Mouse (Mus musculus): ENCODE data around the gene Zscan2. TPM values are rescaled to one million over a fixed set of nuclear protein-coding genes. Genes with fewer than 3 reads are reported as not detected.
A peak's percentile ranks its signal among the peaks of the same experiment; 100 is the strongest.

The Zscan2 gene
- total RNA-seq, 2 experiments from 2014 or later: 15.9 to 16.5 TPM

- peak within 1 kb of the TSS; percentile 40 for H3K4me3 ChIP-seq
- peak within 1 kb of the TSS; percentile 0; the same call in 1 of the 2 replicates for H3K27ac ChIP-seq
- peak; percentile 54 to 65 for DNase-seq (ENCODE audit: extremely low spot score in 1 of 2, low spot score in 2 of 2)
- TF ChIP-seq CTCF (IDR thresholded peaks at IDR 0.05): no peak
- intact Hi-C loops (cut with DNase I): loop anchor here (5.0 kb wide), 1 partner anchor 117 kb away; no protein-coding TSS in a partner anchor
These were observed 44.3 kb downstream of the Zscan2 start, which contains the start of gene Nmb for GRCm38 (mm10) chr7:80904921-80905515. Gene Nmb, minus strand, starts transcription at chr7:80905076.

DNA sequence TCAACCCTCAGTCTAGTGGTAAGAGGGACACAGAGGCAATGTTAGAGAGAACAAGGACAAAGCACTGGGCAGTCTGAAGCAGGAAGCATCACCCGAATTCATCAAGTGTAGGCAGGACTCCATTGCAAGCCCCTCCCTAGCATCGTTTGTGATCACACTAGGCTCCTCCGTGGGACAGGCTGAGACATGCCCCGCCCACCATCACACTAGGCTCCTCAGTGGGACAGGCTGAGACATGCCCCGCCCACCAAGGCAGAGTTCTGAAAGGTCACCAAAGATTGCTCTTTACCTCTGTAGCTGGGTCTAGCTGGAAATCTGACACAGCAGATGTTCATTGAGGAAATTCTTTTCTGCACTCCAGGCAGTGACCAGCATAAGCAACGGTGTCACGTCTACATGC, 50.3 kb downstream of the Zscan2 start:
- TF ChIP-seq CTCF (IDR thresholded peaks at IDR 0.05): no peak
- H3K4me3 ChIP-seq: no peak overlapping the region
- no peak overlapping the region for H3K27ac ChIP-seq
- intact Hi-C loops (cut with DNase I): no loop called here
- DNase-seq (ENCODE audit: extremely low spot score in 1 of 2, low spot score in 2 of 2): no peak

DNA sequence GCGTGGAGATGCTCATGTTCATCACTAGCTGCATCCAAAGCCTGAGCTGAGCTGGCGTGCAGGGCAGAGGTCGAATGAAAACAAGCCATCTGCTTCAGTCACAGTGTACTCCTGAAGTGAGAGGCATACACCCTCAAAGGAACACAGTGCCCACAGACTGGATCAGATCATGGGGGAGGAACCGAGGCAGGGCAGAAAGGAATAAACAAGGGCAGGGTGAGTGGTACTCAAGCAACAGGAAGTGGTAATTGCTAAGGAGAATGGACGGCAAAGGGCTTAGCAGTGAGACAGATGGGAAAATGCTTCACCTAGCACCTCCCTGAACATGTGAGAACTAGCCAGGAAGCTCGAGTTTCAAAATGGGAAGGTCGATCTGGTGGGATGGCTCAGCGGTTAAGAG, 51.8 kb downstream of the Zscan2 start:
- Histone ChIP-seq H3K27ac (no peak overlapping the region), H3K4me3 (no peak overlapping the region)
- TF ChIP-seq CTCF (IDR thresholded peaks at IDR 0.05): no peak
- no peak for DNase-seq (ENCODE audit: extremely low spot score in 1 of 2, low spot score in 2 of 2)
- intact Hi-C loops (cut with DNase I): no loop called here

GRCm38 (mm10) chr7:80917916-80918465, 57.3 kb downstream of the Zscan2 start:
- H3K4me3 ChIP-seq: no peak overlapping the region
- no peak for DNase-seq (ENCODE audit: extremely low spot score in 1 of 2, low spot score in 2 of 2)
- intact Hi-C loops (cut with DNase I): no loop called here
- no peak overlapping the region for H3K27ac ChIP-seq
- no peak for TF ChIP-seq CTCF (IDR thresholded peaks at IDR 0.05)

DNA sequence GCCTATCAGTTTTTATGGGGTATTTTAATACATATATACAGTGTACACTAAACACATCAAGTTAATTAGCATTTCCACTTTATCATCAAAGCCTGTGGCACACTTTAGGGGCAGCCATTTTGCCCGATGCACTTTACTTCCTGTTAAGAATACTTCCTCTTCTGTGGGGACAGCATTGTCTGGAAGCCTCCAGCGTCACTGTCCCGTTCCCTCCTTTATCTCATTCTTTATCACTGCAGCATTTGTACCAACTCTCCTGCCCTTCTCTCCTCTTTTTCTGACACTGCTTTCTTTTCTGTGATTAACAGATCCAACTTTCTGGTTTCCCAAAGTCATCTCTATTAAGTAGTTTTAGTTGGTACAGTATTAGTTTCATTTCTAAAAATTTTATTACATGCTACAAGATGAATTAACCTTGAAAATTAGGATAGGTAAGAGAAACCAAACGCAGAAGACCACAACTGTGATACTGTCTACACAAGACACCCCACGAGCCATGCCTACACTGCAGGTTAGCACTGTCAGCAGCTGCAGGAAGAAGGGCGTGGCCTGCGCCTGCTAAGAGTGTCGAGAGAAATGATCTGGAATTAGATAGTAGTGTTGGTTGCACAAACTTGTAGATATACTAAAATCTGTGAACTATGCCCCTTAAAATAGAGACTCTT, 58.4 kb downstream of the Zscan2 start:
- DNase-seq (ENCODE audit: extremely low spot score in 1 of 2, low spot score in 2 of 2): no peak
- H3K4me3 ChIP-seq: no peak overlapping the region
- intact Hi-C loops (cut with DNase I): no loop called here
- H3K27ac ChIP-seq: no peak overlapping the region
- no peak for TF ChIP-seq CTCF (IDR thresholded peaks at IDR 0.05)

- no peak for DNase-seq (ENCODE audit: extremely low spot score in 1 of 2, low spot score in 2 of 2)
- TF ChIP-seq CTCF (IDR thresholded peaks at IDR 0.05): no peak
- H3K4me3 ChIP-seq: no peak overlapping the region
- intact Hi-C loops (cut with DNase I): no loop called here
- H3K27ac ChIP-seq: no peak overlapping the region
These were observed 58.9 kb downstream of the Zscan2 start for GRCm38 (mm10) chr7:80919647-80920008.

DNA sequence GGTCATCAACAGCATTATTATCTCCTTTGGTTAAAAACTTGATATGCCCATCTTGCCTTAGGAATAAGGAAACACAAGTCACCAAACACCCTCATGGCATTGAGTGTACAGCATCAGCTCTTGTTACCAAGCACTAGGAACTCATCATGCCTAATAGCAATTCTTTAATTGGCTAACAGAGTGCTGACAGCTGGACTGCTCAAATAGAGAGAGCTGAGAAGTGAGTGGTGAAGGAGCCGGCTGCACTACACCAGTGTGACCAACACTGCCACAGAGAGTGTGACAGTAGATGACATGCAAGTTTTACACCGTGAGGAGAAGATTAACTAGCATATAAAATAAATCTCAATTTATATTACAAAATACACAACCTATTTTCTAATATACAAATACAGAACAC, 62.4 kb downstream of the Zscan2 start:
- Histone ChIP-seq H3K27ac (no peak overlapping the region), H3K4me3 (no peak overlapping the region)
- intact Hi-C loops (cut with DNase I): no loop called here
- TF ChIP-seq CTCF (IDR thresholded peaks at IDR 0.05): no peak
- no peak for DNase-seq (ENCODE audit: extremely low spot score in 1 of 2, low spot score in 2 of 2)

Other genes with a start within 250 kb of the Zscan2 start
- gene Crtc3, start 172.0 kb upstream of the Zscan2 start, total RNA-seq (2021): 10 to 100 TPM; 14.9 to 16.5 TPM
- gene Iqgap1, start 34.9 kb upstream of the Zscan2 start, total RNA-seq (2021): 10 to 100 TPM; 26.0 to 27.3 TPM
- 10 to 100 TPM; 23.3 to 25.6 TPM for gene Wdr73, start 40.3 kb downstream of the Zscan2 start, total RNA-seq (2021)
- gene Nmb, start 44.2 kb downstream of the Zscan2 start, total RNA-seq (2021): 1 to 10 TPM; 4.5 to 6.7 TPM
- 10 to 100 TPM; 49.0 to 51.3 TPM for gene Sec11a, start 86.9 kb downstream of the Zscan2 start, total RNA-seq (2021)
- 10 to 100 TPM; 22.3 to 24.1 TPM for gene Zfp592, start 132.8 kb downstream of the Zscan2 start, total RNA-seq (2021)
- under 1 TPM; 0.30 to 0.54 TPM for gene Alpk3, start 196.7 kb downstream of the Zscan2 start, total RNA-seq (2021)